Mouse (Mus musculus): ENCODE data around the gene Spata1. TPM values are rescaled to one million over a fixed set of nuclear protein-coding genes. Genes with fewer than 3 reads are reported as not detected.

Gene Spata1
- total and polyA plus RNA-seq, 3 experiments = 1.2 to 2.3 (median 1.4) TPM

DNA sequence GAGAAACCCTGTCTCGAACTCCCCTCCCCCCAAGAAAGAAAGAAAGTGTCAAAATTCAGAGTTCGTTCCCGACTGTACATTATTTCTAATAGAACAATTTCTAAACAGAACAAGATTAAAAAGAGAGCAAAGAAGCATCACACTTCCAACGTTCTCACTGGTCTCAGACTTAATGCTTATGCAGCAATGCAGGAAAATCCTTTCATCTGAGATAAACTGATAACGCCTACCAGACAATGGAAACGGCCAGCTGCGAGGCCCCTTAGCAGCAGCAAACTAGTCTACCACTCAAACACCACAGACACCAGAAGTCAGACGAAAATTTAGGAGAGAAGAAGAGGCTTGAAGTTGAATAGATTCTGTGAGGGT lies 22.1 kb upstream of the Spata1 start:
- no peaks in the 10 kb centered on the region for H3K27me3 ChIP-seq (ENCODE audit: control insufficient read depth, insufficient read depth, low read length)
- no peaks in the 10 kb centered on the region for H3K4me1 ChIP-seq (ENCODE audit: control insufficient read depth, insufficient read depth, low read length)
- TF ChIP-seq CTCF (IDR thresholded peaks at IDR 0.05) (no peak), EP300 (IDR thresholded peaks at IDR 0.05; ENCODE audit: insufficient read depth, low read depth, low read length) (no peak), POLR2A (IDR thresholded peaks at IDR 0.05; ENCODE audit: insufficient read depth, low read depth, low read length) (no peak)
- peak overlapping the region; percentile 97 for H3K27ac ChIP-seq
- DNase-seq = no peak
- H3K79me2 ChIP-seq (replicated peaks; ENCODE audit: control insufficient read depth, insufficient read depth, low read length) = no peaks in the 10 kb centered on the region; the same call in 1 of the 2 replicates
- no peaks in the 10 kb centered on the region; the same call in 1 of the 2 replicates for H3K36me3 ChIP-seq (ENCODE audit: control insufficient read depth, insufficient read depth, low read length)
- peak overlapping the region; percentile 59; the same call in 1 of the 2 replicates for H3K9ac ChIP-seq (ENCODE audit: low read depth, low read length)
- 6% methylated on average over 8 of the region's 8 CpGs for WGBS
- peak overlapping the region; percentile 94 for H3K4me3 ChIP-seq
- intact Hi-C loops (cut with DNase I) = loop anchor here (2.0 to 5.0 kb wide), 4 partner anchors 21 to 291 kb away; partner anchors contain the start of gene Prkacb

DNA sequence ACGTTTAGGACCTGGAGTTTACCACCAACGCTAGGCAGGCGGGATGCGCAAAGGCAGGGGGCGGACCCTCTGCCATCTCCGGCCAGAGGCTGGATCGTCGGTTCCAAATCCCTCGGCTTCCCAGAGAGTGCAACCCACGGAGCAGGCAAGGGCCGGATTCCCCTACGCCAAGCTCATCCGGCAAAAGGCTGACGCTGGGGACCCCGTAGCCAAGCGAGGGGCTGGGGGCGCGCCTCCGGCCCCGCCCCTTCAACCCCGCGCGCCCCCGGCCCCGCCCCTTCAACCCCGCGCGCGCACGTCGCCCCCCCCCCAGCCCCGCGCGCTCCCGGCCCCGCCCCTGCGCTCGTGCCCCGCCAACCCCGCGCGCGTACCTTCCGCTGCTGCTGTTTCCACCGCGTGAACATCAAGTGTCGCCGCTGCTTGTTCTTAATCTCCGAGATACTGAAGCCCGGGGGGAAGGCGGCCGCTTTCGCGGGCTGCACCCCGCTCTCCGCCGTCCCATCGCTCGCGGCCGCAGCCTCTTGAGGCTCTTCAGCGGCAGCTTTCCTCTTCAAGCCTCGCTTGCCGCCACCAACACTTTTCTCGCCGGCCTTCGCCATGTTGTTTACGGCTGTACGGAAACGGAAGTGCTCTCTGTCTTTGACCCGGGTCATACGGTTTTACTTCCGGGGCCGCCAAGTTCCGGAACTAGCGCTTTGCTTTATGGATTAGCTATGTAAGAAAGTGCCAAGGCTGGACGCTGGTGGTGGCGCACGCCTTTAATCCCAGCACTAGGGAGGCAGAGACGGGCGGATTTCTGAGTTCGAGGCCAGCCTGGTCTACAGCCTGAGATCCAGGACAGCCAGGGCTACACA lies 21.5 kb upstream of the Spata1 start, which contains the start of gene Rpf1:
Rpf1 (minus strand) TSS at position 632 of the 854 bp plus-strand sequence.
- Histone ChIP-seq H3K27ac (peak within 1 kb of the TSS; percentile 97), H3K79me2 (replicated peaks; ENCODE audit: control insufficient read depth, insufficient read depth, low read length) (no peaks in the 10 kb centered on the region; the same call in 1 of the 2 replicates), H3K4me1 (ENCODE audit: control insufficient read depth, insufficient read depth, low read length) (no peaks in the 10 kb centered on the region), H3K36me3 (ENCODE audit: control insufficient read depth, insufficient read depth, low read length) (no peaks in the 10 kb centered on the region; the same call in 1 of the 2 replicates), H3K9ac (ENCODE audit: low read depth, low read length) (peak within 1 kb of the TSS; percentile 83), H3K27me3 (ENCODE audit: control insufficient read depth, insufficient read depth, low read length) (no peaks in the 10 kb centered on the region), H3K4me3 (peak within 1 kb of the TSS; percentile 94)
- under 1% methylated on average over 60 of the region's 82 CpGs for WGBS
- intact Hi-C loops (cut with DNase I) = loop anchor here (2.0 to 5.0 kb wide), 4 partner anchors 20 to 291 kb away; partner anchors contain the start of gene Prkacb
- peak; percentile 89 to 92 for DNase-seq
- TF ChIP-seq POLR2A (IDR thresholded peaks at IDR 0.05; ENCODE audit: insufficient read depth, low read depth, low read length) (peak; percentile 78), CTCF (IDR thresholded peaks at IDR 0.05) (no peak), EP300 (IDR thresholded peaks at IDR 0.05; ENCODE audit: insufficient read depth, low read depth, low read length) (peak; percentile 68; the same call in 1 of the 2 replicates)

DNA sequence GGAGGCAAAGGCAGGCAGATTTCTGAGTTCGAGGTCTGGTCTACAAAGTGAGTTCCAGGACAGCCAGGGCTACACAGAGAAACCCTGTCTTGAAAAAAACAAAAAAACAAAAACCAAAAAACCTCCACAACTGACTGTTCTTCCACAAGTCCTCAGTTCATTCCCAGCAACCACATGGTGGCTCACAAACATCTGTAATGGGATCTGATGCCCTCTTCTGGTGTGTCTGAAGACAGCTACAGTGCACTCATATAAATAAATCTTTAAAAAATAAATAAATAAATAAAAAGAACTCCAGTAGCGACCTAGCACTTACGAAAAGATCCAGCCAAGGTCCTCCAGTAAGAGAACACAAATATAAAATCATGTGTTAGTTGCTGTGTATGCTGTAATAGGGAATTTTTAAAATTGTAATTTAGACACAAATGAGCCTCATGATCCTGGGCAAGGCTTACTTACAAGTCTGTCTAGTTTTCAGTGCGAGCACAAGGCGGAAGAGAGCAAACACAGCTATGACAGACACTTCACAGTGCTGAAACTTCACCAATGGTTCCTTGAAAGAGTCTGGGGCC lies 20.8 kb upstream of the Spata1 start:
- DNase-seq = no peak
- H3K4me3 ChIP-seq = peak overlapping the region; percentile 94
- no peaks in the 10 kb centered on the region for H3K4me1 ChIP-seq (ENCODE audit: control insufficient read depth, insufficient read depth, low read length)
- H3K36me3 ChIP-seq (ENCODE audit: control insufficient read depth, insufficient read depth, low read length) = no peaks in the 10 kb centered on the region; the same call in 1 of the 2 replicates
- intact Hi-C loops (cut with DNase I) = loop anchor here (2.0 to 5.0 kb wide), 4 partner anchors 20 to 292 kb away; partner anchors contain the start of gene Prkacb
- peak overlapping the region; percentile 70 for H3K9ac ChIP-seq (ENCODE audit: low read depth, low read length)
- 32% methylated on average over 5 of the region's 5 CpGs for WGBS
- TF ChIP-seq EP300 (IDR thresholded peaks at IDR 0.05; ENCODE audit: insufficient read depth, low read depth, low read length) (no peak), CTCF (IDR thresholded peaks at IDR 0.05) (peak; percentile 23), POLR2A (IDR thresholded peaks at IDR 0.05; ENCODE audit: insufficient read depth, low read depth, low read length) (no peak)
- peak overlapping the region; percentile 97 for H3K27ac ChIP-seq
- no peaks in the 10 kb centered on the region for H3K27me3 ChIP-seq (ENCODE audit: control insufficient read depth, insufficient read depth, low read length)
- H3K79me2 ChIP-seq (replicated peaks; ENCODE audit: control insufficient read depth, insufficient read depth, low read length) = no peaks in the 10 kb centered on the region; the same call in 1 of the 2 replicates

DNA sequence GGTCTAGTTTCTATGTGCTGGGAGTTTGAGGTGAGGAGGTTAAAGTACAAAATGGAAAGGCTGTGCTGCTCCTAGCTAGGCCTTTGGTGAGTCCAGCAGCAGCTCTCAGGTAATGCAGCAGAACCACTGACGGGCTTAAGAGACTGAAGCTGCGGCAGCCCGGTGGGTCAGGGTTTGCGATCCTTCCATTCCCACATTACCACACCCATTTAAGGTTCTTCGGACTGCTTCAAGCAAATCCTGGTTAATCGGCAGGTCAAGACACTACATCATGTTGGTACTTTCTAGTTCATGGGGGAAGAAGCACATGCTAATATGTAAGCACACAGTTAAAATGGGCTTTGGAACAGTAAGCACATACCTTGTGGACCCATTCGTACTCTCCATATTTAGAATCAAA lies 7.2 kb upstream of the Spata1 start:
- Histone ChIP-seq H3K27me3 (ENCODE audit: control insufficient read depth, insufficient read depth, low read length) (no peaks in the 10 kb centered on the region), H3K36me3 (ENCODE audit: control insufficient read depth, insufficient read depth, low read length) (peaks cover 35% of the 10 kb centered on the region), H3K9ac (ENCODE audit: low read depth, low read length) (no peak overlapping the region), H3K27ac (no peak overlapping the region), H3K4me3 (no peak overlapping the region), H3K4me1 (ENCODE audit: control insufficient read depth, insufficient read depth, low read length) (peaks cover 8% of the 10 kb centered on the region), H3K79me2 (replicated peaks; ENCODE audit: control insufficient read depth, insufficient read depth, low read length) (peaks cover 2% of the 10 kb centered on the region)
- TF ChIP-seq CTCF (IDR thresholded peaks at IDR 0.05) = no peak
- TF ChIP-seq POLR2A (IDR thresholded peaks at IDR 0.05; ENCODE audit: insufficient read depth, low read depth, low read length) = no peak
- no peak for TF ChIP-seq EP300 (IDR thresholded peaks at IDR 0.05; ENCODE audit: insufficient read depth, low read depth, low read length)
- intact Hi-C loops (cut with DNase I) = no loop called here
- 95% methylated on average over 7 of the region's 7 CpGs for WGBS
- no peak for DNase-seq

DNA sequence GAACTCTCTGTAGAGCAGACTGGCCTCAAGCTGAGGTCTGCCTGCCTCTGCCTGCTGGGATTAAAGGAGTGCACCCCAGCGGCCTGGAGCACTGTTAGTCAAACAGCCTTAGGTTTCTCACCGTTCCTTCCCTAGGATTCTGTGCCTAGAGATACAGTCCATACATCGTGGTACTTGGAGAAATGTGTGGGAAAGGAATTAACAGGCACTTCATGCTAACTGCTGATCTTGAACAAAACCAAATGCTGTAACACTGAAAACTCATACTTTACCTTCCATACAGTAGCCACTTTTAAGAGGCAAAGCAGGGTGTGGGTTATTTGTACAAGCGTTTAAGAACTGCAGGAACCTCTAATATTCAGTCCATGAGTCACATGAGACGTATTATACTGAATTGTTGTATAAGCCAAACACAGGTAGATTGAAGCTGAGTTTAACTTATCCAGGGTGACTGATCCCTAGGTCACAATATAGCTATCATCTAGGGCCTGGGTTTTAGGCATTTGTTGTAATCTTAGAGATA lies 2.1 kb upstream of the Spata1 start:
- DNase-seq = no peak
- intact Hi-C loops (cut with DNase I) = loop anchor here (2.0 kb wide), 2 partner anchors 19 to 97 kb away; partner anchors contain the start of genes Rpf1 and Ssx2ip
- TF ChIP-seq POLR2A (IDR thresholded peaks at IDR 0.05; ENCODE audit: insufficient read depth, low read depth, low read length) (no peak), EP300 (IDR thresholded peaks at IDR 0.05; ENCODE audit: insufficient read depth, low read depth, low read length) (no peak), CTCF (IDR thresholded peaks at IDR 0.05) (no peak)
- Histone ChIP-seq H3K36me3 (ENCODE audit: control insufficient read depth, insufficient read depth, low read length) (peaks cover 41% of the 10 kb centered on the region), H3K9ac (ENCODE audit: low read depth, low read length) (peak overlapping the region; percentile 33), H3K4me1 (ENCODE audit: control insufficient read depth, insufficient read depth, low read length) (peaks cover 15% of the 10 kb centered on the region), H3K27ac (peak overlapping the region; percentile 98), H3K27me3 (ENCODE audit: control insufficient read depth, insufficient read depth, low read length) (no peaks in the 10 kb centered on the region), H3K4me3 (peak overlapping the region; percentile 92), H3K79me2 (replicated peaks; ENCODE audit: control insufficient read depth, insufficient read depth, low read length) (peaks cover 7% of the 10 kb centered on the region)
- WGBS = 13% methylated on average over 5 of the region's 5 CpGs
